Mouse (Mus musculus): ENCODE results near the gene Prkcq. TPM values are rescaled to one million over a fixed set of nuclear protein-coding genes. Genes with fewer than 3 reads are reported as not detected.

Gene Prkcq
- 3.2 and 4.3 TPM in 2 replicates for total RNA-seq (2015)
- total RNA-seq (2017), result 3.5 and 3.9 TPM in 2 replicates

GRCm38 (mm10) chr2:11171754-11172501 is at the start of gene Prkcq:
Gene Prkcq, plus strand, starts transcription at chr2:11172108.
- ATAC-seq (ENCODE audit: poor library complexity, severe bottlenecking), result peak; percentile 85

- ATAC-seq (ENCODE audit: poor library complexity, severe bottlenecking), result no peak
Measured at GRCm38 (mm10) chr2:11130881-11131280, 41.0 kb upstream of the Prkcq start.

- ATAC-seq (ENCODE audit: poor library complexity, severe bottlenecking), result no peak
Measured at GRCm38 (mm10) chr2:11135718-11136117, 36.2 kb upstream of the Prkcq start.

- no peak for ATAC-seq (ENCODE audit: poor library complexity, severe bottlenecking)
Measured at GRCm38 (mm10) chr2:11138076-11138475, 33.8 kb upstream of the Prkcq start.

- ATAC-seq (ENCODE audit: poor library complexity, severe bottlenecking), result no peak
Measured at GRCm38 (mm10) chr2:11139518-11140152, 32.3 kb upstream of the Prkcq start.

- no peak for ATAC-seq (ENCODE audit: poor library complexity, severe bottlenecking)
Measured at GRCm38 (mm10) chr2:11140385-11140784, 31.5 kb upstream of the Prkcq start.

- ATAC-seq (ENCODE audit: poor library complexity, severe bottlenecking), result no peak
Measured at GRCm38 (mm10) chr2:11149091-11149490, 22.8 kb upstream of the Prkcq start.

- no peak for ATAC-seq (ENCODE audit: poor library complexity, severe bottlenecking)
Measured at GRCm38 (mm10) chr2:11150975-11151374, 20.9 kb upstream of the Prkcq start.

- ATAC-seq (ENCODE audit: poor library complexity, severe bottlenecking), result no peak
Measured at GRCm38 (mm10) chr2:11151655-11152323, 20.1 kb upstream of the Prkcq start.

GRCm38 (mm10) chr2:11159641-11160040 is 12.3 kb upstream of the Prkcq start:
- peak; percentile 51 for ATAC-seq (ENCODE audit: poor library complexity, severe bottlenecking)

- ATAC-seq (ENCODE audit: poor library complexity, severe bottlenecking), result no peak
Measured at GRCm38 (mm10) chr2:11160696-11161095, 11.2 kb upstream of the Prkcq start.

GRCm38 (mm10) chr2:11161336-11161735 is 10.6 kb upstream of the Prkcq start:
- no peak for ATAC-seq (ENCODE audit: poor library complexity, severe bottlenecking)

GRCm38 (mm10) chr2:11162701-11163100 is 9.2 kb upstream of the Prkcq start:
- no peak for ATAC-seq (ENCODE audit: poor library complexity, severe bottlenecking)

- no peak for ATAC-seq (ENCODE audit: poor library complexity, severe bottlenecking)
Measured at GRCm38 (mm10) chr2:11164170-11164569, 7.7 kb upstream of the Prkcq start.

GRCm38 (mm10) chr2:11169721-11170335 is 2.1 kb upstream of the Prkcq start:
- no peak for ATAC-seq (ENCODE audit: poor library complexity, severe bottlenecking)

- ATAC-seq (ENCODE audit: poor library complexity, severe bottlenecking), result no peak
Measured at GRCm38 (mm10) chr2:11172831-11173414, 1.0 kb downstream of the Prkcq start.

- ATAC-seq (ENCODE audit: poor library complexity, severe bottlenecking), result no peak
Measured at GRCm38 (mm10) chr2:11173521-11173920, 1.6 kb downstream of the Prkcq start.

GRCm38 (mm10) chr2:11174101-11174500 is 2.2 kb downstream of the Prkcq start:
- ATAC-seq (ENCODE audit: poor library complexity, severe bottlenecking), result no peak

GRCm38 (mm10) chr2:11177880-11178279 is 6.0 kb downstream of the Prkcq start:
- no peak for ATAC-seq (ENCODE audit: poor library complexity, severe bottlenecking)

GRCm38 (mm10) chr2:11181510-11181909 is 9.6 kb downstream of the Prkcq start:
- ATAC-seq (ENCODE audit: poor library complexity, severe bottlenecking), result no peak

- no peak for ATAC-seq (ENCODE audit: poor library complexity, severe bottlenecking)
Measured at GRCm38 (mm10) chr2:11182096-11182495, 10.2 kb downstream of the Prkcq start.

Measured in megakaryocyte, adult 5-6 weeks (primary cell).